Mouse (Mus musculus) embryo, embryonic 10.5 days (tissue): ENCODE measurements around the gene Creld1.

Source experiments
- DNase-seq: peaks from one replicate; pipeline ENCODE4 v3.0.0-alpha.2; 2015; ENCODE audit warnings: low spot score

Creld1 gene

GRCm38 (mm10) chr6:113471297-113471936, 11.7 kb upstream of the Creld1 start, which contains the start of gene Il17rc:
Gene Il17rc, plus strand, starts transcription at chr6:113471427.
- DNase-seq, result peak; percentile 39

DNA sequence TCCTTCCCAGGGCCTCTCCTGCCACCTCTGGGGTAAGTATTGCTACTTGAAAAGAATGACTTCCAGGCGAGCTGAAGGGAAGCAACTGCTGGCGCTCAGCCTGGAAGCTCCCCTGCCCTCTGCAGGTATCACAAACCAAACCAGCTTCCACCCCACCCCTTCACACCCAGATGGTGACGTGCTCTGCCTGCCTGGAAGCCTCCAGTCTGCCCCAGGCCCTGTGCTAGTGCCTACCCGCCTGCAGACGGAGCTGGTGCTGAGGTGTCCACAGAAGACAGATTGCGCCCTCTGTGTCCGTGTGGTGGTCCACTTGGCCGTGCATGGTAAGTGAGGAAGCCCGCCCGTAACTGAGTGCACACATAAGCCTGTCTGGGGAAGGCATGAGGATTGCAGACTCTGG, 11.0 kb upstream of the Creld1 start:
- DNase-seq, result no peak

- DNase-seq, result no peak
Measured at GRCm38 (mm10) chr6:113473246-113473645, 9.9 kb upstream of the Creld1 start.

GRCm38 (mm10) chr6:113473715-113474114, 9.4 kb upstream of the Creld1 start:
- DNase-seq, result no peak

DNA sequence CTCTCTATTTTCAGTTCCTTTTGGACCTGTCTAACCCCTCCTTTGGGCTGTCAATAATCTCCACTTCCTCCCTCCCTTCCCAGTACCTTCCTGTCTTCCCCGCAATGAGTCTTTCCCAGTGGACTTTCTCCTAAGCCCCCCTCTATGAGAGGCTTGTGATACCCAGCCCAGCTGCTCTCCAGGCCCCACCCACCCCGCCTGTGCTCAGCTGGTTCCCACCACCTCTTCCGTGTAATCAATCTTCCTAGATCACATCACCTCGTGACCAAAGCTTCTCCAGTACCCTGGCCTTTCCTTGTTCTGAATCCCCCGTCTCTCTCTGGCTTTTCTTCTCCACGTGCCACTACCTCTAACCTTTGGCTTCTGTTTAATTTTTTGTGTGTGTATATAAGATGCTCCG, 5.7 kb upstream of the Creld1 start:
- DNase-seq, result no peak

- no peak for DNase-seq
Measured at GRCm38 (mm10) chr6:113478906-113479305, 4.2 kb upstream of the Creld1 start.

GRCm38 (mm10) chr6:113480555-113481373, 2.3 kb upstream of the Creld1 start:
- DNase-seq, result no peak

- peak; percentile 31 for DNase-seq
Measured at GRCm38 (mm10) chr6:113482477-113483099, 509 bp upstream of the Creld1 start.

- peak; percentile 61 for DNase-seq
Measured at GRCm38 (mm10) chr6:113483729-113484128, 632 bp downstream of the Creld1 start.

DNA sequence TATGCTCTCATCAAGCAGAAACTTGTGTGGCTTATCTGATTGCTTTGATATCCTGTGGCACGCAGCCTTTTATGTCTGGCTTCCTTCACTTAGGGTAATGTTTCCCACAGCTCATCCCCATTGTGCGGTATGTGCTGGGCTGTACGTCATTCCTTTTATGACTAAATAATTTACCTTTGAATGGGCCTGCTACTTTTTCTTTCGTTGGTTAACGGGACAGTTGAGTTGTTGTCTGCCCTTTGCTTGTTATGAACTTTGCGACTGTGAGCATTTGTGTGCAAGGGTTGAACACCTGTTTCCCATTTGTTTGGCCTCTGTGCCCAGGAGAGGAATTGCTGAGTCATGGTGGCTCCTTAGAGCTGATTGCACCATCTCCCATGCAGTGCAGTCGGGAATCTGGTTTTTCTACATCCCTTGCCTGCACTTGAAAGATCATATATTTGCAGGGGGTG, 4.1 kb downstream of the Creld1 start:
- DNase-seq, result peak; percentile 69

GRCm38 (mm10) chr6:113489410-113489809, 6.3 kb downstream of the Creld1 start:
- no peak for DNase-seq

GRCm38 (mm10) chr6:113492101-113492864, 9.2 kb downstream of the Creld1 start:
- DNase-seq, result no peak

DNA sequence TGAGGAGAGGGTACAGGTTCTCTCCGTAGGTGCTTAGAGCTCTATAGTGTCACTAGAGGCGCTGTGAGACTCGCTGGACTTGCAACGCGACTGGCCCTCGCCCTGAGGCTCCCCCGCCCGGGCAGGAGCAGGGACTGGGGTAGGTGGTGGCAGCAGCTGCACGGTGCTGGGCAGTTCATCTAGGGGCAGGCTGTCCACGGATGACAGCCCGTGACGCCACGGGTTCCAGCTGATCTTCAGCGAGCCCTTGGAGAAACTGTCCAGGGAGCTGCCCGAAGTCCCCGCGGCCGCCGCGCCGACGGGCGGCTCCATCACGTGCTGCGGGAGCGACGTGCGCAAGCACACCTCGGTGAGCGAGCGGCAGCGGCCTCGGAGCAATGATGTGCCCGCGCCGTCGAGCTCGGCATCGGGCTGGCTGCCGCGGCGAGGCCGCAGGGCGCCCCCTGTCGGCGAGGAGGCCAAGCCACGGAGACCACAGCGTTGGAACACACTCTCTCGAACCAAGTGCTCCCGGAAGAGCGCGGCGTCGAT, 11.2 kb downstream of the Creld1 start:
- DNase-seq, result peak; percentile 79

DNA sequence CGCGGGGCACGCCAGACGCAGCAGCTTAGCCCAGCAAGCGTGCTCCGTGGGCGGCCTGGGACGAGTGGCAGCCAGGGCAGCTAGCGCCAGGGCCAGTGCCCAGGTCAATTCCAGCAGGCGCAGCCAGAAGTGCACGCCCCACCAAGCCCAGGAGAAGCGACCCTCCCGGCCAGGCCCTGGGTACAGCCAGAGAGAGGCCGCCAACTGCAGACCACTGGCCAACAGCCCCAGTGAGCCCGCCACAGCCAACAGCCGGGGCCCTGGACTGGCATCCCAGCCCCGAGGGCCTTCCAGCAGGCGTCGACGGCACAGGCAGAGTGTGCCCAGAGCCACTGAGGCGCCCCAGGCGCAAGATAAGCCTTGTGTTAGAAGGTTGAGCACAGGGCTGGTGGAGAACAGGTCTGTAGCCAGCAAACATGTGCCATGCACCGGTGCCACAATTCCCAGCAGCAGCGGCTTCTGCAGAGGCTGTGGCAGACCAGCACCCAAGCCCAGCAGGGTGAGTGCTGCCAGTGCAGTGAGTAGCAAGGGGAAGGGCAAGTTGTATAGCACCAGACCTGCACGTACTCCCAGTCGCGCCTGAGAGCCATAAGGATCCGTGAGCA, 12.1 kb downstream of the Creld1 start:
- no peak for DNase-seq

DNA sequence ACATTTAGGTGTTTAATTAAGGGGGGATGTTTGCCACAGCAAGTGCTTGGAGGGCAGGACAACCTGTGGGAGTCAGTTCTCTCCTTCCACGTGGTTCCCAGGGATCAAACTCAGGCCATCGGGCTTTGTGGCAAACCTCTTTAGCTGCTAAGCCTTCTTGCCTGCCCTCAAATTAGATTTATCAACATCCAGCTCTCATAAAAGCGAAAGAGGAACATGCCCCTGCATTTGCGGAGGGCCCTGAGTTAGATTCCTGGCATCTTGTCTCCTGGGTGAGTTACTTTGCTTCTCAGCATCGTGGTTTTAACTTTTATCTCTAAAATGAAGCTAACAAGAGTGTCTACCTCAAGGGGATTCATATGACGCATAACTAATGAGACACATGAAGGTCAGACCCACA, 16.2 kb downstream of the Creld1 start:
- no peak for DNase-seq

DNA sequence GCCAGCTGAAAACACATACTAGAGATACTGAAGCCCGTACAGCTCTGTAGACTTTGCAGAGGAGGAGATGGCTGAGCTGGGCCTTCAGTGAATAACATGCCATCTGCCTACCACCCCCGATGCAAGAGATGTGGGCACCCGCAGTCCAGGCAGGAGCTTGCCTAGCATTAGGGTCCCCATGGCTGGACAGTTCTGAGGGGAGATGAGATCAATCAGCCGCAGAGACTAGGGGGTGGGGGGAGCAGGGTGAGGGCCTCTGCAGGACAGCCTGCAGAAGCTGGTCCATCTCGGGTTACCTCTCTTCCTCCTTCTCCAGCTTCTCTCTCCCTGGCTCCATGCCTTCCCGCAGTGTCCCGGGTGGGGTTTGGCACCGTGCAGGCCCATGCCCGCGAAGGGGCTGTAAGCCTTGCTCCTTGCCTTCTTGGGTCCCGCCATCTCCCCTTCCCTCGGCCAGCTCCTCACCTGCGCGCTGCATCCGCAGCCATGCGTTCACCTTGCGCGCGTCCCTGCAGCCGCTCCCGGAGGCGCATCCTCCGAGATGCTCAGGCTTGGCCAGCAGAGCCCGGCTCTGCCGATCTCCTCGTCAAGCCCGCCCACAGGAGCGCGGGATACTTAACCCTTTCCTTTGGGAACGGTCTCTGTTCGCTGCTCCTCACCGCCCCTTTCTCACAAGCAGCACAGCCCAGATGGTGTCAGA, 18.4 kb downstream of the Creld1 start, which contains the start of gene Prrt3:
Gene Prrt3 (minus strand): TSS at position 544 of the 697 bp plus-strand sequence.
- DNase-seq, result peak; percentile 66

- DNase-seq, result no peak
Measured at GRCm38 (mm10) chr6:113502801-113503200, 19.7 kb downstream of the Creld1 start.

- no peak for DNase-seq
Measured at GRCm38 (mm10) chr6:113505689-113506088, 22.6 kb downstream of the Creld1 start.

DNA sequence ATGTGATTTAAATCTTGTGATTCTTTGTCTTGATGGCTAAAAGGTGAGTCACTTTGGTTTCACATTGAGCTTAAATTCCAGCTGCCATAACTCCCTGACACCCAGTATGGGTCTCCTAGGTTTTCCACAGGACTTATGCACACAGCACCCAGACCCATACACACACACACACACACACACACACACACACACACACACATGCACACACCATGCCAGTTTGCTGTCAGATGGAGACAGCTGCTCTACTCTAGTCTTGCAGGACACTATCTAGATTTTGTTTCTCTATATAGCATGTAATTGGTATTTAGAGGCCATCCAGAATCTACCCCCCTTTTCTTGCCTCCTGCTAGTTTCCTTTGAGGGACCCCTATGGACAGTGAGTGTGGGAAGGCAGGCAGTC, 24.0 kb downstream of the Creld1 start:
- no peak for DNase-seq

DNA sequence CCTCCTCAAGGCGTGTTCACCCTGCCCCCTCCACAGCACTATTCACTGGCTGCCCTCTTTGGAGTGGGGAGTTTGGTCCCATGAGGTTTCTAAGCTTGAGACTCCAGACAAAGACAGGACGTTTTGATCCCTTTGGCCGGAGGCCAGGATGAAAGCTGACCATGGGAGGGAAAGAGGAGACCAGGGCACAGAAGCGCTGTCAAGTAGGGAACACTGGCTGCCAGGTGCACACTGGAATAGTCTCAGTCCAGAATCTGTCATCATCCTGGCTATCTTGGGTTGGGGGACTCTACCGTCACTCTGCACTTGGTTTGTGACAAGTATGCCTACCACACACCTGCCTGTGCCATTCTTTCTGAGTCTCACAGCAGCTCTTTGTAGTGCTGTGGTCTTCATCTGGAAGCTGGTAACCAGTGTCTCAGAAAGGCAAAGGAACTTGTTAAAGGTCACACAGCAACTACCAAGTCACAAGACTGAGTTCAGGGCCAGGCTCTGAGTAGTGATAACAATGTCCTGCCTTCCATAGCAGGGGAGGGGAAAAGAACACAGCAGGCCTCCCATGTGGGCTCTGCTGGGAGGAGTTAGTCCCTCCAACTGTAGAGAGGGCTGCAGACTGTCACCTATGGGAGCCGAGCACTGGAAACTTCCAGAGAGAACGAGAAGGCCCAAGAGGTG, 25.3 kb downstream of the Creld1 start:
- DNase-seq, result no peak
